Mouse (Mus musculus) heart, adult 2 months (tissue): ENCODE measurements around the gene Hist1h2br.
"Not testable (repeated sequence)": the region's sequence is repeated elsewhere in the genome, so short reads cannot be mapped to it uniquely, and the experiment has no call there.

Source experiments
- CTCF ChIP-seq: fragments of 200-600 bp; IDR thresholded peaks from 2 replicates; pipeline ENCODE4 v1.8.1; 2022; ENCODE audit warnings: antibody characterized with exemption, mild to moderate bottlenecking, moderate library complexity
- EP300 ChIP-seq: fragments of 200-500 bp; IDR thresholded peaks from 2 replicates; pipeline ENCODE4 v1.6.1; 2011; ENCODE audit warnings: low read depth, low read length, control low read depth; ENCODE audit not compliant: insufficient read depth
- POLR2A ChIP-seq: fragments of 200-500 bp; IDR thresholded peaks from 2 replicates; pipeline ENCODE4 v1.6.1; 2011; ENCODE audit warnings: mild to moderate bottlenecking, low read depth, low read length, control low read depth; ENCODE audit not compliant: insufficient read depth

DNA sequence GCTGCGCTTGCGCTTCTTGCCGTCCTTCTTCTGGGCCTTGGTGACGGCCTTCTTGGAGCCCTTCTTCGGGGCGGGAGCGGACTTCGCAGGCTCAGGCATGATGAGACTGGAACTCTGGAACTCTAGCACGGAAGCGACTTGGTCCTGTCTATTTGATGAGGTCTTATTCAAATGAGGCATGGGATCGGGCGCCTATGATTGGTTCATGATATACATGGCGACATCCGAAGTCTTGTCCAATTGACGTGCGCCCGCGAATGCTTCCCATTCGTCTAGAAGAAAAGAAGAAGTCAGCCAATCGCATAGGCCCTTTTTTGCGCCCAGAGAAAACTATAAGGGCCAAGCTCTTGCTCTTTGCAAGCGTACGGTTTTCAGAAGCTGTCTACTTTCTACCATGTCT is 23.5 kb upstream of the Hist1h2br start, which contains the start of the genes Hist1h2bq and Hist1h2ao:
- TF ChIP-seq POLR2A, CTCF, EP300: not testable (repeated sequence)
